Mouse (Mus musculus) MEL-GATA-1-ER (cell line): ENCODE measurements around the gene Rpa1.

Experiments
- DNase-seq: peaks from one replicate; pipeline ENCODE4 v3.0.0-alpha.2; 2012; ENCODE audit warnings: low read depth; ENCODE audit errors: extremely low read depth

Rpa1 gene

GRCm38 (mm10) chr11:75263274-75263963, 84.7 kb downstream of the Rpa1 start:
- no peak for DNase-seq

DNA sequence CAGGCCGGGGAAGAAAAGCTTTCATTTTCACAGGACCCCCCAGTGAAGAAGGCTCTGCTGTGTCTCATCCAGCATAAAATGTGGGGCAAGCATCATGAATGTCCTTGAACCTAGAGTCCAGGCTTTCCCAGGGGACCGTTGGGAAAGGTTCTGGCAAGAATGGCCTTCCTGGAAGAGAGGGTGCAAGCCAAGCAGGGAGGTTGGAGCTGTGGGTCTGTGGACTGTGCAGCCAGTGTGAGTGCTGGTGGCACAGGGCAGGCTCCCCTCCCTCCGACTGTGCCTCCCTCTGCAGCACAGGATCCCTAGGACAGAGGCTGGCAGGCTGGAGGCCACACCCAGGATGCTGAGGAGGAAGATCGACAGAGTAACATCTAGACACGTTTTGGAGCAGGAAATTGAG, 85.3 kb downstream of the Rpa1 start:
- no peak for DNase-seq

DNA sequence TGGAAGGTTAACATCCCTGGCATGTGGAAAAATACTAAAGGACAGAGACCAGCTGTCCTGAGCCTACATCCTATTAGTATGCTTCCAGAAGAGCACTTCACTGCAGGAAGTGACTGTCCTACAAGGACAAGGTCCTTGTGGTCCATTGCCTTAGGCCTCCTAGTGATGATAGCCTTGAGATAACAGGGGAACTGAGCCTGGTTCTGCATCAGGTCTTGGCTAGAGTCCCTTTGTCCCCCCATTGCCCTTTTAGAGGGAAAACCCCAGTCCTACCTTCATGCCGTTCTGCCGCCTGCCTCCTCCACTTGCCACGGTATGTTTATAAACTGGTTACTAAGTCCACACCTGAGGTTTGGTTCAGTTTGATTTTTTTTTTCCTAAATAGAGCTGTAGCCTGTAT, 85.9 kb downstream of the Rpa1 start:
- no peak for DNase-seq

DNA sequence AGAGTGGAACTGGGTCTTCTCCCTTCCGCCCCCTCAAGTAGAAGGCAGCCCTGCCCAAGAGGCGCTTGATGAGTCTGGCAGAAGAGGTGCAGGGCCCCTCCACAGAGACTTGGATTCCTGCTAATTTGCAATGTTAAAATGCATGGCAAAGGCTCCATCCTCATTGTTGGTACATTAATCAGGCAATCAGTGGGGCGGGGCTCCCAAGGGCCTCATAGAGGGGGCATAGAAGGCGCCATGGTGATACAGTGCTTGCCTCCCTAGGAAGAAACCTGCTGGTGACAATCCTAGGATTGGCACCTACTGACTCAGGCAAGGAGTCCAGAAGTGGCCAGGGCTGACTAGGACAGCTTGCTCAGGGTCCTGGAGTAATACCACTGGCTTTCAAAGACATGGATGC, 86.4 kb downstream of the Rpa1 start:
- no peak for DNase-seq

GRCm38 (mm10) chr11:75261016-75261415, 87.1 kb downstream of the Rpa1 start:
- no peak for DNase-seq

GRCm38 (mm10) chr11:75259996-75260561, 88.0 kb downstream of the Rpa1 start:
- DNase-seq: no peak

GRCm38 (mm10) chr11:75259416-75259815, 88.7 kb downstream of the Rpa1 start:
- no peak for DNase-seq

GRCm38 (mm10) chr11:75257056-75257648, 91.0 kb downstream of the Rpa1 start:
- no peak for DNase-seq

DNA sequence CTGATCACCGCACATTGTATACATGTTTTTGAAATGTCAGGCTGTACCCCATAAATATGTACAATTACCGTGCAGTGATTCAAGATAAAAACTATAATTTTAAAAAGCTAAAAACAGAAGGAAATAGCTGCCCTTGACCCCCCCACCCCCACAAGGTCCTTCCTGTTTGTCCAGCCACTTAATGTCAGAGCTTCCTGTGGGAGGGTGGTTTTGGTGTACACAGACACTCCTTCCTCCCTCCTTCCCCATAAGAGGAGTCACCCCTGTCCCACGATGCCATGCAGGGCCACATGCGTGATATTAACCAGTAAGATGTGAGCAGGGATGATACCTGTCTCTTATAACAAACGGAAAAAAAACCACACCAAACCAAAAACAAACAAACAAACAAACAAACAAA, 92.8 kb downstream of the Rpa1 start:
- no peak for DNase-seq

GRCm38 (mm10) chr11:75254252-75254912, 93.7 kb downstream of the Rpa1 start:
- DNase-seq: peak; percentile 67

DNA sequence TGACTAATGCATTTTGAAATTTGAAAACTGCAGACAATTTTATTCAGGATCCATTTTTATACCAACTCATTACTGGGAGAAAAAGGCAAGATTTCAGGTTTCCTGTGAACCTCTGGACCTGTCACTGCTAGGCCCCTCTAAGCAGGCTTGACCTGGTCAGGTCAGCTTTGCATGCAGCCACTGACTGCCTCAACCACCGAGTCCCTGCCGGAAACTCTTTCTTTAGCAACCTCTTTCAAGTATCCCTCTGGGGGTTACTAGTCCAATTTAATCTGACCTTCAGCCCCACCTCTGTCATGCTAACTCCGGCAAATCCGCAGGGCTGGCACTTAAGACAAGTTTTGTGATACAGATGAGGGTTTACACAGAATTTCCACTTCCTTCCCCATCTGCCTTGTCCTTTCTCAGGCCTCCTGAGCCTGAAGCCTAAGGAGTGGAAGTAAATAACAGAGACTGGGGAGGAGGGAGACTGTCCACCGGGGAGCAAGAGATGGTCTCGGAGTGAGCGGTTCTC, 96.5 kb downstream of the Rpa1 start:
- DNase-seq: no peak

- no peak for DNase-seq
Measured at GRCm38 (mm10) chr11:75251006-75251512, 97.1 kb downstream of the Rpa1 start.

GRCm38 (mm10) chr11:75249588-75249987, 98.5 kb downstream of the Rpa1 start:
- no peak for DNase-seq
